Mouse (Mus musculus) myocyte (in vitro differentiated cells): ENCODE results near the gene Smim24.

ENCODE experiments used
- CEBPB ChIP-seq: IDR thresholded peaks from 2 replicates; pipeline ENCODE4 v1.6.1; 2011; ENCODE audit warnings: mild to moderate bottlenecking, moderate library complexity; ENCODE audit not compliant: poor library complexity, insufficient read depth, severe bottlenecking
- E2F4 ChIP-seq: IDR thresholded peaks from one replicate; pipeline ENCODE4 v1.6.1; 2011; ENCODE audit warnings: mild to moderate bottlenecking, control low read depth, moderate library complexity; ENCODE audit not compliant: insufficient read depth
- MAX ChIP-seq: IDR thresholded peaks from one replicate; pipeline ENCODE4 v1.6.1; 2011; ENCODE audit warnings: low read depth, mild to moderate bottlenecking, control low read depth
- MYOD1 ChIP-seq, 3 experiments: IDR thresholded peaks; one replicate each; pipeline ENCODE4 v1.6.1; 2011; ENCODE audit warnings: control low read depth in 2 of 3, low read depth in 2 of 3, mild to moderate bottlenecking in 2 of 3, moderate library complexity in 1 of 3; ENCODE audit not compliant: insufficient read length in 2 of 3, control insufficient read depth in 1 of 3
- MYOG ChIP-seq, 3 experiments: IDR thresholded peaks; one replicate each; pipeline ENCODE4 v1.6.1; 2011; ENCODE audit warnings: control low read depth in 2 of 3, low read depth in 2 of 3, mild to moderate bottlenecking in 2 of 3; ENCODE audit not compliant: insufficient read length in 2 of 3, control insufficient read depth in 1 of 3, insufficient read depth in 1 of 3
- POLR2A ChIP-seq: IDR thresholded peaks from one replicate; pipeline ENCODE4 v1.6.1; 2011; ENCODE audit warnings: low read depth, mild to moderate bottlenecking, control low read depth, moderate library complexity; ENCODE audit not compliant: insufficient read length
- POLR2AphosphoS2 ChIP-seq: IDR thresholded peaks from one replicate; pipeline ENCODE4 v1.6.1; 2011; ENCODE audit warnings: low read depth, control low read depth; ENCODE audit not compliant: insufficient read length
- SRF ChIP-seq: IDR thresholded peaks from one replicate; pipeline ENCODE4 v1.6.1; 2011; ENCODE audit warnings: low read depth; ENCODE audit not compliant: control insufficient read depth, insufficient read length
- TCF12 ChIP-seq: IDR thresholded peaks from one replicate; pipeline ENCODE4 v1.6.1; 2011; ENCODE audit warnings: mild to moderate bottlenecking, control low read depth; ENCODE audit not compliant: poor library complexity, insufficient read depth, severe bottlenecking
- TCF3 ChIP-seq: IDR thresholded peaks from one replicate; pipeline ENCODE4 v1.6.1; 2011; ENCODE audit warnings: low read depth, control low read depth; ENCODE audit not compliant: insufficient read length
- USF1 ChIP-seq: IDR thresholded peaks from one replicate; pipeline ENCODE4 v1.6.1; 2011; ENCODE audit warnings: low read depth, mild to moderate bottlenecking, control low read depth, moderate library complexity

DNA sequence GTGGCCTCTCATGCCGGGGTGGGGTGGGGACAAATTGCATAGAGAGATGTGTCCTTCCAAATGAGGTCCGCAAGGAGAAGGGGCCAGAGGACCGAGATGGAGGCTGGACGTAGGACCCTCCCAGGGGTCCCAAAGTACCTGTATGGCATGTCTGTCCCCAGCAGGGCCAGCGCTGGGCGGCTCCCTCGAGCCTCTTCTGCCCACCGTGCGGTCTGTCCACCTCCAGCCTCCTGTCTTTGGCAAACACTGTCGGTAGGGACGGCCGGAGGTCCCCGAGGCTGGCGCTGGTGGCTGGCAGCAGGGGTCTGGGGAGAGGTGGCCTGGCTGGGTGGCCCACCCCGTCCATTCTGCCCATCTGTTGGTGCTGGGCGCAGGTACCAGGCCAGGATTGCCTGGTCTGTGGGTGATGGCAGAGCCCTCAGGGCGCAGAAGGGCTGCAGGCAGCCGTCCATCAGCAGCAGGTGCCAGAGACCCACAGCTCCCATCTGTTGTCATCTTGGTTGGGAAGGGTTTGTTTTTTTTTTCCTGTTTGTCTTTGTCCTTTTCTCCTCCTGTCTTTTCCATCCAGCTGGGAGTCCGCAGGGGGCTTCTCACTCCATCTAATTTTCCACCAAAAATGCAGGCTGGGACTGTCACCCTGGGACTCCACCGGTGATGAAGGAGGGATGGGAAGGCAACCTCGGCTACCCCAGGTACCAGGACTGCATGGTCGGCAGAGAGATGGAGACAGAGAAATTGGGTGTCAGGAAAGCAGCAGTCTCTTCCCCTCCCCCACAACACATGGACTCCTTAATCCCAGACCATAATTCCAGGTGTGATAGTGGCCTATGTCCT, 7.7 kb downstream of the Smim24 start:
- TF ChIP-seq USF1 = no peak
- TF ChIP-seq POLR2AphosphoS2 = peak; percentile 52
- TF ChIP-seq POLR2A = peak; percentile 9
- TF ChIP-seq E2F4 = no peak
- TF ChIP-seq TCF12 = no peak
- TF ChIP-seq CEBPB = no peak
- no peak for TF ChIP-seq MAX
- TF ChIP-seq MYOD1 (IDR thresholded peaks at IDR 0.05; ENCODE audit: control insufficient read depth in 1 of 3, insufficient read length in 2 of 3, low read depth in 2 of 3) = no peak
- no peak for TF ChIP-seq MYOG (IDR thresholded peaks at IDR 0.05; ENCODE audit: control insufficient read depth in 1 of 3, insufficient read depth in 1 of 3, insufficient read length in 2 of 3, low read depth in 2 of 3)
- TF ChIP-seq TCF3 = no peak
- no peak for TF ChIP-seq SRF
